Mouse (Mus musculus) liver, adult 2 months (tissue): ENCODE results near the gene Ppcs.

Experiments
- CTCF ChIP-seq: fragments of 200-500 bp; IDR thresholded peaks from 2 replicates; pipeline ENCODE4 v1.5.1; 2011; ENCODE audit warnings: low read depth, low read length, control low read depth
- POLR2A ChIP-seq: fragments of 200-500 bp; IDR thresholded peaks from 2 replicates; pipeline ENCODE4 v1.6.1; 2011; ENCODE audit warnings: low read length, control low read depth; ENCODE audit not compliant: insufficient read depth; ENCODE audit errors: extremely low read depth

DNA sequence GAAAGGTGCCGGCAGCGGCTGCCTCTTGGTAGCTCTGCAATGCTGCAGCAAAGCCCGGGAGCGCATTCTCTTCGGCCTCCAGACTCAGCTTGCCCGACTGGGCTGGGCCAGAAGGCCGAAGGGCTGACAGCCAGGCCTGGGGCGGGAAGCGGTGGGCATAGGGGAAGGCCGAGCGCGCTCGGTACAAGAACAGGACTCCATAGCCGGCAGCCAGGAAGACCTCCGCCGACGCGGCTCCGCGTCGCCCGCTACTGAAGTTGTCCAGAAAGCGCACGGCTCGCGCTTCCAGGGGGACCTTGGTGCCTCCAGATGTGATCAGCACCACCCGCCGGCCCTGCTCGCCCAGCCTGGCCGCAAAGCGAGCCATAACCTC, 313 bp downstream of the Ppcs start:
- TF ChIP-seq POLR2A: no peak
- no peak for TF ChIP-seq CTCF
